ENCODE assay signal across 15 mouse cellular contexts in genomic region chr8:122746439-122746838, GRCm38 (mm10). TPM values are rescaled to one million over a fixed set of nuclear protein-coding genes. Genes with fewer than 3 reads are reported as not detected.
DNase-seq lines count a peak whose midpoint lies in the region; ATAC-seq lines count a peak whose summit lies in the region.
"Had no signal": no experiment of that assay in that cellular context is flagged by ENCODE, and none has a peak within 500 bp of the region (broad histone marks: within the 10 kb centered on the region; RNA-seq: fewer than 3 reads in every experiment).

No protein-coding gene starts in this region.

- no peaks in the 10 kb centered on the region for H3K9me3 ChIP-seq in hindbrain, embryonic 13.5 days
- no peaks in the 10 kb centered on the region for H3K9me3 ChIP-seq in midbrain, embryonic 12.5 days

- H3K27ac ChIP-seq in hindbrain, embryonic 13.5 days = peak overlapping the region; percentile 98
- peak overlapping the region; percentile 96 for H3K27ac ChIP-seq in midbrain, embryonic 12.5 days (replicated peaks)

- 28% methylated on average over 7 of the region's 7 CpGs for WGBS in hindbrain, embryonic 13.5 days
- WGBS in midbrain, embryonic 12.5 days = 43% methylated on average over 7 of the region's 7 CpGs

- no peak for ATAC-seq in hindbrain, embryonic 13.5 days (ENCODE audit: low FRiP score)
- ATAC-seq in midbrain, embryonic 12.5 days (ENCODE audit: low FRiP score, low read depth) = no peak
- ATAC-seq in frontal cortex, adult (ENCODE audit: low TSS enrichment) = no peak

- H3K9ac ChIP-seq in hindbrain, embryonic 13.5 days = no peak overlapping the region
- no peak overlapping the region for H3K9ac ChIP-seq in midbrain, embryonic 12.5 days (replicated peaks)

- no peaks in the 10 kb centered on the region for H3K36me3 ChIP-seq in hindbrain, embryonic 13.5 days
- no peaks in the 10 kb centered on the region for H3K36me3 ChIP-seq in midbrain, embryonic 12.5 days

- 0 out of 2 replicates have a peak, but pooled peaks cover 8% of the 10 kb centered on the region for H3K27me3 ChIP-seq in hindbrain, embryonic 13.5 days
- H3K27me3 ChIP-seq in midbrain, embryonic 12.5 days = peaks cover 9% of the 10 kb centered on the region; the same call in 1 of the 2 replicates

- peak; percentile 50 for DNase-seq in retina, postnatal 1 day
- no peak for DNase-seq in retina, embryonic 14.5 days (ENCODE audit: low spot score)
- no peak for DNase-seq in adrenal gland, postnatal 25 days
- no peak for DNase-seq in gastrocnemius, postnatal 36 days
- no peak for DNase-seq in right cerebral cortex, adult 2 months (ENCODE audit: low spot score in 2 of 2)
- DNase-seq: adrenal gland, adult 8-10 months; B cell, adult 2 months; cerebellum, adult 2 months; heart, postnatal 10 days; kidney, adult 18-20 months; right cerebral cortex, postnatal 4 days had no signal

- H3K4me3 ChIP-seq in hindbrain, embryonic 13.5 days = no peak overlapping the region
- no peak overlapping the region for H3K4me3 ChIP-seq in midbrain, embryonic 12.5 days

- peaks cover 98% of the 10 kb centered on the region for H3K4me1 ChIP-seq in hindbrain, embryonic 13.5 days (replicated peaks)
- peaks cover 75% of the 10 kb centered on the region for H3K4me1 ChIP-seq in midbrain, embryonic 12.5 days

- H3K4me2 ChIP-seq in hindbrain, embryonic 13.5 days = peak overlapping the region; percentile 40
- H3K4me2 ChIP-seq in midbrain, embryonic 12.5 days (replicated peaks) = peak overlapping the region; percentile 36; the same call in 1 of the 2 replicates
- H3K4me2 ChIP-seq: liver, embryonic 11.5 days had no signal

- intact Hi-C loops in gastrocnemius, postnatal 36 days (cut with DNase I) = no loop called here

RNA-seq across cellular contexts. Expression of gene Acsf3, which starts 28.8 kb away (rescaled TPM):
- polyA plus RNA-seq in hindbrain, embryonic 13.5 days (2015; fragmentation: Nextera tagmentation; extraction: Ambion mirVana) = 16.2 and 17.4 TPM in 2 replicates
- polyA plus RNA-seq in midbrain, embryonic 12.5 days (2016; fragmentation: Nextera tagmentation; extraction: Ambion mirVana) = 16.9 and 17.3 TPM in 2 replicates
- total RNA-seq in adrenal gland, postnatal 25 days (2021) = 36.6 and 40.9 TPM in 2 replicates
- 10 to 100 TPM; 12.5 to 14.2 TPM for total RNA-seq in gastrocnemius, postnatal 36 days (2021)

RNA-seq across cellular contexts. Expression of gene Cbfa2t3, which starts 47.5 kb away (rescaled TPM):
- 27.2 and 30.2 TPM in 2 replicates for polyA plus RNA-seq in hindbrain, embryonic 13.5 days (2015; fragmentation: Nextera tagmentation; extraction: Ambion mirVana)
- 12.9 and 14.5 TPM in 2 replicates for polyA plus RNA-seq in midbrain, embryonic 12.5 days (2016; fragmentation: Nextera tagmentation; extraction: Ambion mirVana)
- total RNA-seq in adrenal gland, postnatal 25 days (2021) = 12.2 and 14.1 TPM in 2 replicates
- total RNA-seq in gastrocnemius, postnatal 36 days (2021) = 10 to 100 TPM; 17.0 to 18.7 TPM
